Mouse (Mus musculus): ENCODE results near the gene Slc6a19. TPM values are rescaled to one million over a fixed set of nuclear protein-coding genes. Genes with fewer than 3 reads are reported as not detected.

The Slc6a19 gene
- polyA plus RNA-seq, 1 experiment: 0.44 TPM

DNA sequence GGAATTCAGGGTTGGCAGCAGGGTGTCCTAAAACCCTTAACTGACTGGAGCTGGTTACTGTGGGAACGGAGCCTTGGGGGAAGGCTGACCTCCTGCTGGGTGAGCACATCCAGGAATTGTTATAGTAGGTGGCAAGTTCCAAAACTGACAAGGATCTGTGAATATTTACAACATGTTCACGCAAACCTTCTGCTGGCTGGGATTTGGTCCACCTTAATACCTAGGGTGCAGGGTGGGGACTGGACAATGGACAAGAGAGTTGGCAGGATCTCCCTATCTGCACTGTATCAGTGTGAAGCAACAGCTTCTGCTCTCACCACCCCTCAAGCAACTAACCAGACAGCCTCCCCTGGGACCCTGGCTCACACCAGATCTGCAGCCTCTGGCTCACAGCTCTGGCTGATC, 23.0 kb upstream of the Slc6a19 start:
- Histone ChIP-seq H3ac (ENCODE audit: control insufficient read depth, insufficient read length) (no peak overlapping the region), H3K79me2 (ENCODE audit: control insufficient read depth, insufficient read depth) (no peaks in the 10 kb centered on the region), H3K4me3 (no peak overlapping the region), H3K27me3 (ENCODE audit: control insufficient read depth, insufficient read depth, insufficient read length) (no peaks in the 10 kb centered on the region), H3K36me3 (ENCODE audit: control insufficient read depth, insufficient read depth) (no peaks in the 10 kb centered on the region), H3K4me2 (ENCODE audit: low read depth) (no peak overlapping the region)
- TF ChIP-seq MAX (IDR thresholded peaks at IDR 0.05; ENCODE audit: low read depth) (no peak), TCF3 (IDR thresholded peaks at IDR 0.05; ENCODE audit: insufficient read length, low read depth) (no peak), POLR2AphosphoS2 (IDR thresholded peaks at IDR 0.05; ENCODE audit: insufficient read length, low read depth) (no peak), SRF (IDR thresholded peaks at IDR 0.05; ENCODE audit: control insufficient read depth, insufficient read length, low read depth) (no peak), MYOD1 (IDR thresholded peaks at IDR 0.05; ENCODE audit: control insufficient read depth in 1 of 3, insufficient read length in 2 of 3, low read depth in 2 of 3) (no peak), CEBPB (IDR thresholded peaks at IDR 0.05; ENCODE audit: insufficient read depth, poor library complexity, severe bottlenecking) (no peak)

DNA sequence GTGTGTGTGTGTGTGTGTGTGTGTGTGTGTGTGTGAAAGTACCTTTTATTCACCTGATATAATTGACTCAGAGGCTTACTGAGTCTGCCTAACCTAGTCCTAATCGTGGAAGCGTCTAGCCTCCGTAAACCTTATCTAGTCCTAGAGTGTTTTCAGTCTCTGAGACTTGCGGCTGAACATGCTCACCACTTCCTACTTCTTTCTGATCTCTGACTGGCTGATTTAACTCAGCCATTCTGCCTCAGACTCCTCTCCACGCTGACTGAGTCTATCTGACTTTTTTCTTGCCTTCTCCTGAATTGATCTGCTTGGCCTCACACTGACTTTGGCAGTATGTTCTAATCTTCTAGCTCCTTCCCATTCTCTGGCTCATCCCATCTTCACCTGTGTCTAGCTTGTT, 20.6 kb upstream of the Slc6a19 start:
- no peak for TF ChIP-seq CEBPB (IDR thresholded peaks at IDR 0.05; ENCODE audit: insufficient read depth, poor library complexity, severe bottlenecking)
- H3K4me3 ChIP-seq: no peak overlapping the region
- H3K4me2 ChIP-seq (ENCODE audit: low read depth): no peak overlapping the region
- H3ac ChIP-seq (ENCODE audit: control insufficient read depth, insufficient read length): no peak overlapping the region
- no peaks in the 10 kb centered on the region for H3K27me3 ChIP-seq (ENCODE audit: control insufficient read depth, insufficient read depth, insufficient read length)
- H3K36me3 ChIP-seq (ENCODE audit: control insufficient read depth, insufficient read depth): no peaks in the 10 kb centered on the region
- no peaks in the 10 kb centered on the region for H3K79me2 ChIP-seq (ENCODE audit: control insufficient read depth, insufficient read depth)

- Histone ChIP-seq H3K4me2 (ENCODE audit: low read depth) (no peak overlapping the region), H3K4me3 (no peak overlapping the region), H3K79me2 (ENCODE audit: control insufficient read depth, insufficient read depth) (no peaks in the 10 kb centered on the region), H3K27me3 (ENCODE audit: control insufficient read depth, insufficient read depth, insufficient read length) (no peaks in the 10 kb centered on the region), H3ac (ENCODE audit: control insufficient read depth, insufficient read length) (no peak overlapping the region), H3K36me3 (ENCODE audit: control insufficient read depth, insufficient read depth) (no peaks in the 10 kb centered on the region)
- TF ChIP-seq CEBPB (IDR thresholded peaks at IDR 0.05; ENCODE audit: insufficient read depth, poor library complexity, severe bottlenecking) (peak; percentile 40; the same call in 1 of the 2 replicates), REST (IDR thresholded peaks at IDR 0.05; ENCODE audit: insufficient read depth, insufficient read length) (no peak), MYOG (IDR thresholded peaks at IDR 0.05; ENCODE audit: control insufficient read depth in 1 of 3, insufficient read depth in 1 of 3, insufficient read length in 2 of 3, low read depth in 2 of 3) (no peak), MAX (IDR thresholded peaks at IDR 0.05; ENCODE audit: low read depth) (no peak), POLR2A (IDR thresholded peaks at IDR 0.05; ENCODE audit: insufficient read length, low read depth) (no peak), MYOD1 (IDR thresholded peaks at IDR 0.05; ENCODE audit: control insufficient read depth in 1 of 3, insufficient read length in 2 of 3, low read depth in 2 of 3) (no peak), TCF12 (IDR thresholded peaks at IDR 0.05; ENCODE audit: insufficient read depth, poor library complexity, severe bottlenecking) (no peak), SRF (IDR thresholded peaks at IDR 0.05; ENCODE audit: control insufficient read depth, insufficient read length, low read depth) (no peak)
Observed at GRCm38 (mm10) chr13:73723081-73723668, 18.5 kb upstream of the Slc6a19 start.

GRCm38 (mm10) chr13:73720241-73720640, 15.6 kb upstream of the Slc6a19 start:
- Histone ChIP-seq H3K4me2 (ENCODE audit: low read depth) (no peak overlapping the region), H3K4me3 (no peak overlapping the region), H3K79me2 (ENCODE audit: control insufficient read depth, insufficient read depth) (no peaks in the 10 kb centered on the region), H3K36me3 (ENCODE audit: control insufficient read depth, insufficient read depth) (no peaks in the 10 kb centered on the region), H3K27me3 (ENCODE audit: control insufficient read depth, insufficient read depth, insufficient read length) (no peaks in the 10 kb centered on the region), H3ac (ENCODE audit: control insufficient read depth, insufficient read length) (no peak overlapping the region)
- TF ChIP-seq E2F4 (IDR thresholded peaks at IDR 0.05; ENCODE audit: insufficient read depth) (no peak), POLR2A (IDR thresholded peaks at IDR 0.05; ENCODE audit: insufficient read length, low read depth) (no peak), USF1 (IDR thresholded peaks at IDR 0.05; ENCODE audit: low read depth) (no peak), REST (IDR thresholded peaks at IDR 0.05; ENCODE audit: insufficient read depth, insufficient read length) (no peak), MYOG (IDR thresholded peaks at IDR 0.05; ENCODE audit: control insufficient read depth in 1 of 3, insufficient read depth in 1 of 3, insufficient read length in 2 of 3, low read depth in 2 of 3) (no peak), SRF (IDR thresholded peaks at IDR 0.05; ENCODE audit: control insufficient read depth, insufficient read length, low read depth) (no peak), TCF3 (IDR thresholded peaks at IDR 0.05; ENCODE audit: insufficient read length, low read depth) (no peak), POLR2AphosphoS2 (IDR thresholded peaks at IDR 0.05; ENCODE audit: insufficient read length, low read depth) (no peak), TCF12 (IDR thresholded peaks at IDR 0.05; ENCODE audit: insufficient read depth, poor library complexity, severe bottlenecking) (no peak), CEBPB (IDR thresholded peaks at IDR 0.05; ENCODE audit: insufficient read depth, poor library complexity, severe bottlenecking) (no peak)

DNA sequence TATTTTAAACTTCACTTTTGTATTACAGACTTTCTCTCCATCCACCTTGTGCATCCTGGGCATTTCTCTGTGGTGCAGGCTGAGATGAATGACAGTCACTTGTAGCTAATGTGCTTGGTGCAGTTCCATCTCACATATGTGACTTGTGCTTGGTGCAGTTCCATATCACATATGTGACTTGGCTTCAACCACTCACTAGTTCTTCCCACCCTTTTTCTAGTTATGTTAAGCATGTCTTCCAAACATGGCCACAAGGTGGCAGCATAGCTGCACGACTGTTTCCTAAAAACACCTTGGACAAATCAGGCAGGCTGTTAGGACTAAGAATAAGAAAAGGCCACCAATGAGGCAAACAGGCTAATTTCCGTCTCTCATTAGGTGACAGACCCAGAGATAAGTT, 13.6 kb upstream of the Slc6a19 start:
- H3K36me3 ChIP-seq (ENCODE audit: control insufficient read depth, insufficient read depth): no peaks in the 10 kb centered on the region
- TF ChIP-seq SRF (IDR thresholded peaks at IDR 0.05; ENCODE audit: control insufficient read depth, insufficient read length, low read depth): no peak
- TF ChIP-seq USF1 (IDR thresholded peaks at IDR 0.05; ENCODE audit: low read depth): no peak
- H3ac ChIP-seq (ENCODE audit: control insufficient read depth, insufficient read length): no peak overlapping the region
- no peak overlapping the region for H3K4me3 ChIP-seq
- H3K27me3 ChIP-seq (ENCODE audit: control insufficient read depth, insufficient read depth, insufficient read length): no peaks in the 10 kb centered on the region
- no peak overlapping the region for H3K4me2 ChIP-seq (ENCODE audit: low read depth)
- H3K79me2 ChIP-seq (ENCODE audit: control insufficient read depth, insufficient read depth): no peaks in the 10 kb centered on the region

DNA sequence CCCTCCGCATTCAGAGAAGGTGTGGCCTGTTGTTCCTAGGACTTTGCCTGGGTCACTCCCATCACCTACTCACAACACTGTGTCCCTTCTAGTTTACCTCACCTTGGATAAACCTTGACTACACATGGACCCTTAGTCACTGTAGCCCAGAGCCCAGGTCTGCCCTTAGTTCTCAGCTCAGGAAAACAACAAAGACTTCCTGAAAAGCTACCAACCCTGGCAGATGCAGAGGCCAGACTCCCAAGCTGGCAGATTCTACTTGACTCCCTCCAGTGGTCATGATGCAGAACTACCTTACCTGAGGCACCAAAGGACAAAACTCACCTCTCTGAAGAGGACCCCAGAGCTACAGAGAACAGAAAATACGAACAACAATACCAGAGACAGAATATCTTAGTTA, 9.4 kb upstream of the Slc6a19 start:
- Histone ChIP-seq H3K27me3 (ENCODE audit: control insufficient read depth, insufficient read depth, insufficient read length) (no peaks in the 10 kb centered on the region), H3ac (ENCODE audit: control insufficient read depth, insufficient read length) (no peak overlapping the region), H3K79me2 (ENCODE audit: control insufficient read depth, insufficient read depth) (no peaks in the 10 kb centered on the region), H3K36me3 (ENCODE audit: control insufficient read depth, insufficient read depth) (no peaks in the 10 kb centered on the region), H3K4me3 (no peak overlapping the region), H3K4me2 (ENCODE audit: low read depth) (no peak overlapping the region)
- TF ChIP-seq TCF3 (IDR thresholded peaks at IDR 0.05; ENCODE audit: insufficient read length, low read depth): no peak
- no peak for TF ChIP-seq MAX (IDR thresholded peaks at IDR 0.05; ENCODE audit: low read depth)
- TF ChIP-seq MYOD1 (IDR thresholded peaks at IDR 0.05; ENCODE audit: control insufficient read depth in 1 of 3, insufficient read length in 2 of 3, low read depth in 2 of 3): no peak
- no peak for TF ChIP-seq MYOG (IDR thresholded peaks at IDR 0.05; ENCODE audit: control insufficient read depth in 1 of 3, insufficient read depth in 1 of 3, insufficient read length in 2 of 3, low read depth in 2 of 3)
- TF ChIP-seq TCF12 (IDR thresholded peaks at IDR 0.05; ENCODE audit: insufficient read depth, poor library complexity, severe bottlenecking): no peak
